Mouse (Mus musculus) bone marrow, adult 2 months (tissue): ENCODE measurements around the gene Map3k1. TPM values are rescaled to one million over a fixed set of nuclear protein-coding genes. Genes with fewer than 3 reads are reported as not detected.
"Not testable (repeated sequence)": the region's sequence is repeated elsewhere in the genome, so short reads cannot be mapped to it uniquely, and the experiment has no call there.

Experiments
- H3K27ac ChIP-seq: fragments of 200-500 bp; 2 replicates; pipeline ENCODE4 v1.5.1; 2012; ENCODE audit warnings: low read depth, mild to moderate bottlenecking, control low read depth, inconsistent platforms, low read length; ENCODE audit not compliant: control insufficient read depth, poor library complexity, insufficient read depth
- H3K4me1 ChIP-seq: fragments of 200-500 bp; 2 replicates; pipeline ENCODE4 v1.6.1; 2011; ENCODE audit warnings: low read length; ENCODE audit not compliant: control insufficient read depth, insufficient read depth
- H3K4me3 ChIP-seq: fragments of 200-500 bp; replicated peaks from 2 replicates; pipeline ENCODE3; 2011; ENCODE audit warnings: mild to moderate bottlenecking, low read depth, low read length, control low read depth; ENCODE audit not compliant: control insufficient read depth
- CTCF ChIP-seq: fragments of 200-500 bp; IDR thresholded peaks from 2 replicates; pipeline ENCODE4 v1.5.1; 2011; ENCODE audit warnings: low read length, control low read depth; ENCODE audit not compliant: control insufficient read depth, insufficient read depth
- POLR2A ChIP-seq: fragments of 200-500 bp; IDR thresholded peaks from 2 replicates; pipeline ENCODE4 v1.6.1; 2011; ENCODE audit warnings: low read depth, mild to moderate bottlenecking, control low read depth, low read length, borderline replicate concordance; ENCODE audit not compliant: control insufficient read depth
- WGBS: fragments of 180-500 bp; shearing (Covaris S2); methylation state at CpG from one replicate; pipeline ENCODE4 v1.1.7; 2018; 5-methylcytosine and 5-hydroxymethylcytosine counted together
- polyA plus RNA-seq: library from polyadenylated mRNA; stranded (reverse); fragments of >200 nt; gene quantifications from 2 replicates; pipeline ENCODE4 v1.2.4, GENCODE M21; 2011; ENCODE audit warnings: low replicate concordance; ENCODE audit not compliant: missing spikeins, insufficient read depth, insufficient read length

Gene Map3k1
- polyA plus RNA-seq, 1 experiment = 30.7 TPM

DNA sequence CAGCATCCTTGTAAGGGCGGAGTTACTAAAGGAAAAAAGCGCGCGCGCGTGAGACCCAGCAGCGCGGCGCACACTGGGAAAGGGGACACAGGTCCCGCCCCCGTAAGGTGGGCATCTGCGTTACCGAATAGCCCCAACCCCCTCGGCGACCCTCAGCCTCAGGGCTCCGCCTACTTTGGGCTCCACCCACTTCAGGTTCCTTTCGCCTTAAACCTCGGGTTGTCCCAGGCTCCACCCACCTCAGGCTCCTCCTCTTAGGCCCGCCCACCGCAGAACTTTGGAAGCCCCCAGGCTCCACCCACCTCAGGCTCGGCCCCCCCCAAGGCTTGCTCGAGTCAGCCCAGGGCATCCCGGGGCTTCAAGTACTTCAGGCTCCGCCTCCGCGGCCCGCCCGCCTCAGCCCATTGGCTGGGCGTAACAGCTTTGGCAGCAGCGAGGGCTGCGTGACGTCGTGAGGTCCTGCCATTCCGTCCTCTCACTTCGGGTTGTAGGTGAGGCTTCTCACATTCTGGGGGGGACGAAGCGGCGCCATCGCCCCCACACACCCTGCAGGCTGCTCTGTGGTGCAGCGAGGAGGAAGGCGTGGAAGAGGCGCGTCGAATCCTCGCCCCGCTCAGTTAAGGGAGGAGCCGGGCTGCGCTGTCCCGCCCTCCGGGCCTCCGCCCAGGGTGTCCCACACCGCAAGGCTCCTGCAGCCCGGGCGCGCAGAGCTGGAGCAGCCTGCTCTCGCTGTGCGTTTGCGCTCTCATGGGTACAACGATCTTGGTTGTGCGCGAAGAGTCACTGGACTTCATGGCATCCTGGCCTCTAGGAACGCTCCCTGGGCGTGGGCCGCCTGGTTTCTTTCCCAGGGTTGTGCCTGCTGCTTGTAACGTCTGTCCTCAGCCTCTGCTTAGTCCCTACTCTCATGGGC is 83.4 kb downstream of the Map3k1 start:
- under 1% methylated on average over 65 of the region's 65 CpGs for WGBS
- Histone ChIP-seq H3K27ac (peak overlapping the region; percentile 84), H3K4me3 (peak overlapping the region; percentile 77), H3K4me1 (no peaks in the 10 kb centered on the region)
- TF ChIP-seq CTCF (no peak), POLR2A (peak; percentile 65; the same call in 1 of the 2 replicates)

DNA sequence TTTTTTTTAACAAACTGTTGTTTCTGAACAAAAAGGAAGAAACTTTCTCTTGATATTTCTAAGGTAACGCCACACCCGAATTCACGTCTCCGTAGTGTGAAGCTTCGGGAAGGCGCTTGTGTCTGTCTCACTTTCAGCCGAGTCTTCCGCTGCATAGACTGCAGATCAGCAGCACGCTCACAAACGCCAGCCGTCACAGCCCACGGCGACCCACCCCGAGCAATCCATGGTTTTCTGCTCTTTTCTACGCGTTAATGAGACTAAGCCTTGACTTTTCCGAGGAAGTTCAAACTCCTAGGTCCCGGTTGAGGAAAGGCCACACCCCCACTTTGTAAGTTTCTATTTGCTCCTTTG is 84.0 kb downstream of the Map3k1 start:
- 0% methylated on average over 18 of the region's 18 CpGs for WGBS
- peak overlapping the region; percentile 69 for H3K27ac ChIP-seq
- peak overlapping the region; percentile 77 for H3K4me3 ChIP-seq
- H3K4me1 ChIP-seq = no peaks in the 10 kb centered on the region
- TF ChIP-seq POLR2A = no peak

DNA sequence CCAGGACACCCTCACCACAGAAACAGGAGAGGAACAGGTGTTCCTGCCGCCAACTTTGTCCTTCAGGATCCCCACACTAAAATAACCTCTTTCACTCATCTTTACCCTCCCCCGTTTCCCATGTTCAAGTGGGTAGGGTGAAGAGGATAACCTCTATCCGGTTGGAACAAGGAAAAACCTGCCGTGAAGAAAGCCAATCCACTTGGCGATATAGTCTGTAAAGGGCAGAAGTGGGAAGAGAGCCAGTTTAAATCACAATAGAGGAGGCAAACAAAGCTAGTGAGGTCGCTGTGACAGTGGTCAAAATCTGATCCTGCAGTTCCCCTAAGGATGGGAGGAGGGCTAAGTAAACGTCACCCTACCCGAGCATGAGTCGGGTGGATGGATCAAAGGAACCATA is 89.1 kb downstream of the Map3k1 start:
- TF ChIP-seq CTCF = no peak
- no peak for TF ChIP-seq POLR2A
- Histone ChIP-seq H3K27ac (no peak overlapping the region), H3K4me3 (no peak overlapping the region), H3K4me1 (no peaks in the 10 kb centered on the region)
- 81% methylated on average over 9 of the region's 9 CpGs for WGBS

DNA sequence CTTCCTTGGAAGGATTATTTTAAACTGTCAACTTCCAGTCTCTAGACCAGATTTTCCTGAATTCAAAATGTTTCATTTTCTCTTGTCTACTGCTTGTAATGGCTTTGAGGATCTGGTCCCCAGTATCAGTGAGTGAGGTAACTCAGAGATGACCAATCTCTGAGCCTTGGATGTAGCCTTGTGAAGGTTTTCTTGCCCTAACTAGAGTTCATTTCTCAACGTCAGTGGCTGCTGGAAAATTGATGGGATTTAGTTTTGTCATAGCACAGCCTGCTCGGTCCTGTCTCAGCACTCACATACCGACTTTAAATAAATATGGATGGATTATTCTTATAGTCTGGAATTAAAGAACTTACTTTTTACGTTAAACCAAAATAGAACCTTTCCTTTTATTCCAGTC is 98.3 kb downstream of the Map3k1 start:
- Histone ChIP-seq H3K4me1 (no peaks in the 10 kb centered on the region), H3K27ac (no peak overlapping the region), H3K4me3 (no peak overlapping the region)
- WGBS = 91% methylated on average over 4 of the region's 4 CpGs
- no peak for TF ChIP-seq CTCF
- TF ChIP-seq POLR2A = no peak

DNA sequence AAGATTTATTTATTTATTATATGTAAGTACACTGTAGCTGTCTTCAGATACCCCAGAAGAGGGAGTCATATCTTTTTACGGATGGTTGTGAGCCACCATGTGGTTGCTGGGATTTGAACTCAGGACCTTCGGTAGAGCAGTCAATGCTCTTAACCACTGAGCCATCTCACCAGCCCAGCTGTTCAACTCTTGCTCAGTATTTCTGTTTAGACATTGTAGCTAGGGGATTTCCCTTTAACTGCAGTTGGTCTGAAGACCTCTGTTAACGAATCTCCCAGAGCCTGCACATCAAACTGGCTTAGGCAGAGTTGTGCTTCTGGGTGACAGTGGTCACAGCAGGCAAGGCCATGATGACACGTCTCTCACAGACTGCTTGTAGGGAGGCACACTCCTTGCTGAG is 104.8 kb downstream of the Map3k1 start:
- H3K4me1 ChIP-seq, H3K27ac ChIP-seq, H3K4me3 ChIP-seq: not testable (repeated sequence)
- 89% methylated on average over 4 of the region's 4 CpGs for WGBS

DNA sequence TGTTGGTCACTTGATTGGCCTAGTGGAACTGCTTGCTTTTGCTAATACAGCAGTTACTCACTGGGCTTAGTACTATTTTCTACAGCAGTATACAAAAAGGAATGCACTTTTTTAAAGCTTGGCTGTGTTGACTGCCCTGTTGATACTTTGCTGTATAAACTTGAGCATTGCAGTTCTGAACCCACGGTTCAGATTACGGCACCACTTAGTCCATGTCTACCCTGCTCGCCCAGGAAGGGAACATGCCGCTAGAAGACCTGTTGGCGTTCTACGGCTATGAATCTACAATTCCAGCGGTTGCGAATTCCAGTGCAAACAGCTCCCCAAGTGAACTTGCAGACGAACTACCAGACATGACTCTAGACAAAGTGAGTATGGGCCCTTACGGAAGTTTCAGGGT is 105.4 kb downstream of the Map3k1 start:
- no peak for TF ChIP-seq CTCF
- no peak for TF ChIP-seq POLR2A
- H3K27ac ChIP-seq = no peak overlapping the region
- WGBS = 94% methylated on average over 10 of the region's 10 CpGs
- H3K4me1 ChIP-seq = no peaks in the 10 kb centered on the region
- H3K4me3 ChIP-seq = no peak overlapping the region

Other genes with a start within 250 kb of the Map3k1 start
- not detected in 2 replicates for gene Gm10198, start 216.2 kb downstream of the Map3k1 start, polyA plus RNA-seq
- 15.3 and 22.4 TPM in 2 replicates for gene Mier3, start 128.0 kb downstream of the Map3k1 start, polyA plus RNA-seq